Mouse (Mus musculus) common myeloid progenitor, adult 5-6 weeks (primary cell): ENCODE data around the gene Zfp503. TPM values are rescaled to one million over a fixed set of nuclear protein-coding genes. Genes with fewer than 3 reads are reported as not detected.

ENCODE experiments used
- ATAC-seq: replicated peaks from 2 replicates; pipeline ENCODE4 v1.8.0; 2016; ENCODE audit warnings: low read depth, mild to moderate bottlenecking, moderate TSS enrichment, inconsistent platforms; ENCODE audit not compliant: poor library complexity, severe bottlenecking
- total RNA-seq: library from RNA; stranded (forward); fragments of 200-1000, 187-1606 nt; gene quantifications from 2 replicates; pipeline ENCODE4 v1.2.3, GENCODE M21; 2017

Zfp503 gene
- under 0.01 and 0.29 TPM in 2 replicates for total RNA-seq

DNA sequence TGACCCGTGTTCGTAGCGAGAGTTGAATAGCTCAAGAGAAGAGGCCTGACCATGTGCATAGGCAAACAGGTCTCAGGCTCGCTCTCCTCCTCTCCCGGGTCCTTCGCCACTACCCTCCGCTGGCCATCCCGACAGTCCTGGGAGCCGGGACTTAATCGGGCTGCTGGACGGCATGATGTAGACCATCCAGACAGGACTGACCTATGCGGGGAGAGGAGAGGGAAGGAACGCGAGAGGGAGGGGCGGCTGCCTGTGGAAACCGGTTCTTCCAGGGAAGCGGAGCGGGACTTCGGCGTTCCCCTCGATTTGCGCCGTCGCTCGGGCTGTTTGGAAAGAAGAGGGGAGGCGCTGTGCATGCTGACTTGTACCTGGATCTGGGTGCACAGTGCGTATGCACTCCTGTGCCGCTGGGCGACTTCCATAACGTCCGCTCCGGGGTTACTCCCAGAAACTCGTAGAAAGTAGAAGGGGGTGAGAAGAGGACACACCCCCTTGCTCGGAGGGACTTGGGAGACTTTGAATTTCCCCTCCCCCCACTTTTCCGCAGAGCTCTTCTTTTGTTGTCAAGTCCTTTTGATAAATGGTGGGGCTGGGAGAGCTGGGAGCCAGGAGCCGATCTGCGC lies at the start of gene Zfp503:
Zfp503 (minus strand) TSS at position 311 of the 623 bp plus-strand sequence.
- no peak for ATAC-seq

DNA sequence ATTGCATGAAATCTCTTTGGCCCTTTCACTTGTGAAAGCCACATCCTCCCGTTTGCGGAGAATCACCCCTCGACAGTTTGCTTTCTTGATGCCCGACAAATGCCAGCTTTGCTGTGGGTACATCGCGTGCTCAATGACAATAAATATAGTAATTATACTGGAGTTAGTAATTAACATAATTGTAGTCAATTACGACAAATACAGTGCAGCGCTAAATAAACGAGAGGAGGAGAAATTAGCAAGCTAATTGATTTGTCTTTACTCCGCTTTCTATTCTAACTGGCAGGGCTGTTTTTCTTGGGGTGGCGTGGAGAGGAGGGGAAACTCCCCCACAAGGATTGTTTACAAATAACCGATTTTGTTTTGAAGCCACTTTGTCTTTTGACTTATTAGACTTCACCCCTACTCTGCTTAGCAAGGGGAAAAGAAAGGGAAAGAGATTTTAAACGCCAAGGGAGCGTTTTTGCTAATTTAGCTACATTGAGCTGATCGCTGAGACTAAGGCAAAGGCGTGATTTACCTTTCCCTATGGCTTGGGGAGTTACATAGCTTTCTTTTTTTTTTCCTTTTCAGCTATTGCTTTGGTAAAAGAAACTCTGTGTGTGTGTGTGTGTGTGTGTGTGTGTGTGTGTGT lies 48.2 kb upstream of the Zfp503 start:
- ATAC-seq = no peak

DNA sequence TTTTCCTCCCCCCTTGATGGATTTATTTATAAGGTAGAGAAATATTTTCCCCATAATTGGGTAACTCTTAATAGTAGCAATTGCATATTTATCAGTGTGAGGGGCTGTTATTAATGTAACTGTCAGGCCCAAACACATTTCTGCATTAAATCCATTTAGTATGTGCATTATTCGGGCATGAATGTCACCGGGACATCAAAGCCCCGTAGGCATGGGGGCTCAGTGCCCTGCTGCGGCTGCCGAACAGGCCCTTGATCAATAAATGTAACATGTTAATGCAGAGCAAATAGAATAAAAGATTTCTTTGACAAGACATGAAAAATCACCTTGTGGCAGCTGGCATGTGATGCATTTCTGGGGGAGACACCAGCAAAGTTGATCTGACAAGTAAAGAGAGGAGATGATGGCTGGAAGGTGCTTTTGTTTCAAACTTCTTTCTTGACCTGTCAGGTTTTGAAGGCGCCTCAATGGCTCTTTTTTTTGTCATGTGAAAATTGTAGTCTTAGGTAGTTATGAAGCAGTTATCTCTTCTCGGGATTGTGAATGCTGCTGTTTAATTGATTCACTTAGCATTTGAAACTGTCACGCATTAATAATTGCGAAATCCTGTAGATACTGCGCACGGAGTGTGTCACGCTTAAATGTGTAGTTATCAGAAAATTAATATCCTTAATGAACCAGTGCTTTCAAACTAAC lies 47.5 kb upstream of the Zfp503 start:
- ATAC-seq = no peak

GRCm38 (mm10) chr14:22036338-22036737 lies 46.9 kb upstream of the Zfp503 start:
- ATAC-seq = no peak

GRCm38 (mm10) chr14:22035900-22036299 lies 46.5 kb upstream of the Zfp503 start:
- ATAC-seq = no peak

GRCm38 (mm10) chr14:22023533-22023932 lies 34.1 kb upstream of the Zfp503 start:
- peak; percentile 31; the same call in 1 of the 2 replicates for ATAC-seq

DNA sequence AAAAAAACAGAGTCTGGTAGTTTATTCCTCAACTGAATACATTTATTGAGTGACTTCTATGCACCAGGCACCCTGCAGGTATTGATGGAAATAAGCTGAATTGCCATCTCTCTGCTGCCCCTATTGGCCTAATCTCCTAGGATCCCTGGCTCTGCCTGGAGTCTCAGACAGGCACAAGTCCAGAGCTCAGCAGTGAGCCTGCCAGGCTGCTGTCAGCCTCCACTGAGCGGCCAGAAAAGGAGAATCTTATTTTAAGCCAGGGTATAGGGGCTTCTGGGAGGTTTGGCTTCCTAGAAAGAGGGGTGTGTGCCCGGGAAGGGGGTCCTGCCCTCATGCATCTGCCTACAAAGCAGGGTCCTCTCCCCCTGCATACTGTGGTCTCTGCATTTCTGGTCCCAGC lies 31.5 kb upstream of the Zfp503 start:
- ATAC-seq = peak; percentile 50

DNA sequence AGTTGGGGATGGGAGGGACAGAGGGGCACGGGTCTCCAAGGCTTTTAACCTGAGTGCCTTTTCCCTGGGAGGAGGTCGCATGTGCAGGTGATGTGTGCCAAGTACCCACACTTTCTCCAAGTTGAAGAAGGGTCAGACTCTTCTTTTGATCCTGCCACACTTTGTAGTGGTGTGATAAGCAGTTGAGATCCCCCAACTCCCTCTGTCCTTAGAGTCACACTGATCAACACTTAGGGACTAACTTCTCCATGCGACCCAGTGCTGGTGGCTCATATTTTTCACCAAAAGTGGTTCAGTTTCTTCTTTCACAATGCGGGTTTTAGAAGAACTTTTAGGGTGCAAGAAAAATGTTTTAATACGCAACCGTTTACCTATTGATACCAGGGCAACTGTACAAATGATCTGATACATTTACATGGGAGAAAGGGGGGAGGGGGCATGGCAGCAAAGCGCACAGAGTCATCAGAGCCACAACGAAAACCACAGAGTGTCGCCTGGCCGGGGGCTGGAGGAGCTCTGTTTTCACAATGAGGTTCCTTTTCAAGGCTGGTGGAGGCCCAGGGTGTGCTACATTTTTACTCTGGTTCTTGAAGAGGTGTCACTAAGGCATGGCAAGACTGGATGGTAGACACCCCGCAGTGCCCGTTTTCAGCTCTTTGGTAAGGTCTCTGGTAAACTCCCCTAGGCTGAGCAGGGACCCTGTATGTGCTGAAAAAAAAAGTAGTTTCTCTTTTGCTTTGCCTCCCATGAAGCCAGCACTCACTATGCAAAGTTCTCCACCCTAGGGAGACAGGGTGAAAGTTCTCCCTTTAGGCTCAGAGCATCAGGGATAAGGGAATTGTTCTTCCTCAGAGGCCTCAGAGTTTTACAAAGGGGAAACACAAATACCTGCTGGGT lies 30.8 kb upstream of the Zfp503 start:
- ATAC-seq = peak; percentile 53

GRCm38 (mm10) chr14:22019252-22019948 lies 30.0 kb upstream of the Zfp503 start, which contains the start of gene Lrmda:
Lrmda (plus strand) TSS chr14:22019712.
- peak; percentile 69 for ATAC-seq

DNA sequence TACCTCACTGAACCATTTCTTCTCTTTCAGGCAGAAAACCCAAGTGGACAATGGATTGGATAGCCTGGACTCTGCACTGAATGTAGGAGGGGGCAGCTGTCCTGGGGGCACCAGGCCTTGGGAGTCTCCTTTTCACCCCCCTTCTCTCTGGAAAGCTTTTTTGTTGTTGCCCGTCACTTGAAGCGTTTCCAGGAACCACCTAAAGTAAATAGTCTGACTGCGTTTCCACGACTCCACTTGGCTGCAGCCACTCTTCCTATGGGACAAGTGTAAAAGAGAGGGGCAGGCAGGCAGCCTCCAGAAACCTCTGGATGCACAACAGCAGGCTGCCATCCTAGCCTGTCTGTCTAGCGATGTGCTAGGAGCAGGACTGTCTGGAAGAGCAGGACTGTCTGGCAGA lies 27.6 kb upstream of the Zfp503 start:
- ATAC-seq = no peak

DNA sequence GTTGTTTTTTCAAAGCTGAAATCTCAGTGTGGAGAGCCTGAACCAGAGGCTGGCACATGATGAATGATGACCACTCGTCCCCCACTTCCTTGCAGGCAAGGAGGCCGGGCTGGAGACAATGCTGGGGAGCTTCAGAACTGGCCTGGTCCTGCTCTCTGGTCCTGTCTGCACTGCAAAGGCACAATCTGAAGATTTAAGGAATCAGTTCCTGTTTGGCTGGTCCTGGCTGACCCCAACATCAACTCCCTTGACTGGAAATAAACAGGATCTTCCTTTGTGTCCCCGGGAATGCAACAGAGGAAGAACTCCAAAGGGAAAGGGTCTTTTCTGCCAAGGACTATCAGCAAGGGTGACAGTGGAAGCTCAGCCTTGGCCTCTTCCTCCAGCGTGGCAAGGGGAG lies 25.4 kb upstream of the Zfp503 start:
- no peak for ATAC-seq

DNA sequence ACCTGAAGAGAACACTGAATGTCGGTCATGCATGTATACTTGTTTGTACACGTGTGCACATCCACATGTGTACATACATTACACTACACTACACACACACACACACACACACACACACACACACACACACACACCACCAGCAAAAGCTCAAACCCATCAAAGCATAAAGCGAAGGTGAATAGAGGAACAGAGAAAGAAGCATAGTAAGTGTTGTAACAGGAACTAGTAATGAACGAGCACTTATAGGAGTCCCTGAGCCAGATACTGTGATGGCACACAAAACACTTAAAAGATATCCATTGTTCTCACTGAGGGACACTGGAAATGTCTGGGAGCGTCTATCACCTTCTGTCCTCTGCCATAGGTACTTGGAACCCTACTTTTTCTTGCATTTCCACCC lies 24.9 kb upstream of the Zfp503 start:
- ATAC-seq = no peak

DNA sequence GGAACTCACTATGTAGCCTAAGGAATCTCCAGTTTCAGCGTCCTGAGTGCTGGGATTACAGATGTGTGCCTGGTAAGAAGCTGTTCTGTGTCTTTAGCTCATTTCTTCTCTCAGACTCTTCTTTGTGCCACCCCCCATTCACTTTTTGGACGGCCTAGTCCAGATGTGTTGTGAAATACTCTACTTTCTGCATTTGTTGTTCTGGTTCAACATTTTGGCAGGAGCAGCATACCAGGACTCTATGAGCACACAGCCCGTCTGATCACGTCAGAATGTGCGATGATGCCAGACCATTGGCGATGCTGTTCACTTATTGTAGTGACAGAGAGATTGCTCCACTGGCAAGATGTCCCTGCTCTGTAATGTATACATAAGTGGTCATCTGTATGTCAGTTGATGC lies 17.6 kb upstream of the Zfp503 start:
- ATAC-seq = no peak

GRCm38 (mm10) chr14:22004943-22005342 lies 15.5 kb upstream of the Zfp503 start:
- no peak for ATAC-seq

- ATAC-seq = no peak
Measured at GRCm38 (mm10) chr14:22003631-22004030, 14.2 kb upstream of the Zfp503 start.

DNA sequence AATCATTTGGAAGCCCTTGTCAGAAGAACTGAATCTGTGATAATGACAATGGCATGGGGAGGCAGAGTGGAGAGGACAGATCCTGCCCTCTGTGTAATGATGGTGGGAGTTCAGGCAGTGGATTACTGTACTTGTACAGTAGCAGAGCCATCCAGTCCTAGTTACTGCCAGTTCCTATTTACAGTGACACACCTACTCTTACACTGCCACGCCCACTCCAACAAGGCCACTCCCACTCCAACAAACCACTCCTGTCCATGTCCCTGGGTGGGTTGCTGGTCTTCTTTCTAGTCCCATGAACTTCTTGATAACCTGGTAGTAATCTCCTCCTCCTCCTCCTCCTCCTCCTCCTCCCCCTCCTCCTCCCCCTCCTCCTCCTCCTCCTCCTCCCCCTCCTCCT lies 13.8 kb upstream of the Zfp503 start:
- ATAC-seq = no peak

GRCm38 (mm10) chr14:21999588-21999987 lies 10.2 kb upstream of the Zfp503 start:
- ATAC-seq = peak; percentile 55

GRCm38 (mm10) chr14:21995031-21995754 lies 5.8 kb upstream of the Zfp503 start:
- ATAC-seq = peak; percentile 84
